Comparison of ENCODE assay signal across 8 mouse cellular contexts in genomic region chr6:100170711-100171348, GRCm38 (mm10).
DNase-seq lines count a peak whose midpoint lies in the region; ATAC-seq and TF ChIP-seq lines count a peak whose summit lies in the region.

No protein-coding gene starts in this region.

- no peak for TF ChIP-seq CTCF in kidney, postnatal 0 days (IDR thresholded peaks at IDR 0.05; ENCODE audit: low read depth)

- peaks cover 64% of the 10 kb centered on the region for H3K27me3 ChIP-seq in heart, embryonic 10.5 days (ENCODE audit: insufficient read depth, poor library complexity, severe bottlenecking)
- no peaks in the 10 kb centered on the region for H3K27me3 ChIP-seq in kidney, postnatal 0 days (ENCODE audit: insufficient read depth, low read length)
- H3K27me3 ChIP-seq in limb, embryonic 13.5 days, result peaks cover 50% of the 10 kb centered on the region
- peaks cover 52% of the 10 kb centered on the region for H3K27me3 ChIP-seq in midbrain, embryonic 12.5 days

- H3K4me1 ChIP-seq in heart, embryonic 10.5 days, result peaks cover 23% of the 10 kb centered on the region
- H3K4me1 ChIP-seq in kidney, postnatal 0 days (replicated peaks; ENCODE audit: insufficient read depth, low read length), result no peaks in the 10 kb centered on the region; the same call in 1 of the 2 replicates
- H3K4me1 ChIP-seq in limb, embryonic 13.5 days, result peaks cover 21% of the 10 kb centered on the region
- peaks cover 14% of the 10 kb centered on the region for H3K4me1 ChIP-seq in midbrain, embryonic 12.5 days

- H3K4me3 ChIP-seq in heart, embryonic 10.5 days, result peak overlapping the region; percentile 44
- H3K4me3 ChIP-seq in kidney, postnatal 0 days (replicated peaks; ENCODE audit: low read depth, low read length), result no peak overlapping the region
- H3K4me3 ChIP-seq in limb, embryonic 13.5 days, result no peak overlapping the region
- H3K4me3 ChIP-seq in midbrain, embryonic 12.5 days, result no peak overlapping the region

- no peaks in the 10 kb centered on the region for H3K36me3 ChIP-seq in heart, embryonic 10.5 days
- no peaks in the 10 kb centered on the region for H3K36me3 ChIP-seq in kidney, postnatal 0 days (ENCODE audit: insufficient read depth, low read length)
- H3K36me3 ChIP-seq in limb, embryonic 13.5 days, result no peaks in the 10 kb centered on the region
- no peaks in the 10 kb centered on the region for H3K36me3 ChIP-seq in midbrain, embryonic 12.5 days

- 3% methylated on average over 22 of the region's 22 CpGs for WGBS in heart, embryonic 10.5 days
- WGBS in kidney, postnatal 0 days, result 14% methylated on average over 22 of the region's 22 CpGs
- WGBS in limb, embryonic 13.5 days, result 5% methylated on average over 22 of the region's 22 CpGs
- WGBS in midbrain, embryonic 12.5 days, result 5% methylated on average over 22 of the region's 22 CpGs

- H3K9me3 ChIP-seq in heart, embryonic 10.5 days, result no peaks in the 10 kb centered on the region
- no peaks in the 10 kb centered on the region for H3K9me3 ChIP-seq in kidney, postnatal 0 days (replicated peaks; ENCODE audit: low read length)
- H3K9me3 ChIP-seq in limb, embryonic 13.5 days, result no peaks in the 10 kb centered on the region
- H3K9me3 ChIP-seq in midbrain, embryonic 12.5 days, result no peaks in the 10 kb centered on the region

- H3K4me2 ChIP-seq in kidney, postnatal 0 days (ENCODE audit: low read length), result peak overlapping the region; percentile 34
- peak overlapping the region; percentile 55 for H3K4me2 ChIP-seq in limb, embryonic 13.5 days (replicated peaks)
- peak overlapping the region; percentile 43 for H3K4me2 ChIP-seq in midbrain, embryonic 12.5 days (replicated peaks)

- H3K9ac ChIP-seq in kidney, postnatal 0 days (ENCODE audit: low read depth, low read length), result no peak overlapping the region
- H3K9ac ChIP-seq in limb, embryonic 13.5 days, result peak overlapping the region; percentile 32; the same call in 1 of the 2 replicates
- peak overlapping the region; percentile 34; the same call in 1 of the 2 replicates for H3K9ac ChIP-seq in midbrain, embryonic 12.5 days (replicated peaks)

- H3K27ac ChIP-seq in heart, embryonic 10.5 days, result peak overlapping the region; percentile 67
- H3K27ac ChIP-seq in kidney, postnatal 0 days, result no peak overlapping the region
- no peak overlapping the region; the same call in 1 of the 2 replicates for H3K27ac ChIP-seq in limb, embryonic 13.5 days
- 0 out of 2 replicates have a peak overlapping the region, but pooled peaks have one; percentile 12 for H3K27ac ChIP-seq in midbrain, embryonic 12.5 days (replicated peaks)

- DNase-seq in adrenal gland, postnatal 14 days, result peak; percentile 46
- DNase-seq in adrenal gland, postnatal 25 days, result no peak
- DNase-seq in heart, embryonic 10.5 days (ENCODE audit: low spot score), result no peak
- no peak for DNase-seq in kidney, postnatal 0 days (ENCODE audit: low spot score)
- peak; percentile 48 for DNase-seq in thymus, postnatal 4 days

- ATAC-seq in common myeloid progenitor, adult 5-6 weeks (replicated peaks; ENCODE audit: low read depth, poor library complexity, severe bottlenecking), result peak; percentile 87
- ATAC-seq in kidney, postnatal 0 days (replicated peaks; ENCODE audit: low FRiP score, low read depth), result no peak
- ATAC-seq in limb, embryonic 13.5 days (ENCODE audit: low FRiP score, low read depth), result 0 out of 2 replicates have a peak, but pooled peaks have one; percentile 13
- no peak; the same call in 1 of the 2 replicates for ATAC-seq in midbrain, embryonic 12.5 days (ENCODE audit: low FRiP score, low read depth)

Comparison
In these comparisons a context has a peak if more than half of its experiments do, and no peak if none do; other contexts are left out.
1. DNase-seq: peak in adrenal gland, postnatal 14 days (single experiment) and thymus, postnatal 4 days (single experiment); none in adrenal gland, postnatal 25 days (single experiment), heart, embryonic 10.5 days (single experiment) and kidney, postnatal 0 days (single experiment).
2. ATAC-seq: peak in common myeloid progenitor, adult 5-6 weeks (single experiment) and limb, embryonic 13.5 days (single experiment); none in kidney, postnatal 0 days (single experiment) and midbrain, embryonic 12.5 days (single experiment).
3. H3K27ac ChIP-seq: peak in heart, embryonic 10.5 days (single experiment) and midbrain, embryonic 12.5 days (single experiment); none in kidney, postnatal 0 days (single experiment) and limb, embryonic 13.5 days (single experiment).
4. Peak in every context shown above with its lines, with median percentiles within 50 percentile points of each other: H3K4me2 ChIP-seq.